In the genomic region with DNA sequence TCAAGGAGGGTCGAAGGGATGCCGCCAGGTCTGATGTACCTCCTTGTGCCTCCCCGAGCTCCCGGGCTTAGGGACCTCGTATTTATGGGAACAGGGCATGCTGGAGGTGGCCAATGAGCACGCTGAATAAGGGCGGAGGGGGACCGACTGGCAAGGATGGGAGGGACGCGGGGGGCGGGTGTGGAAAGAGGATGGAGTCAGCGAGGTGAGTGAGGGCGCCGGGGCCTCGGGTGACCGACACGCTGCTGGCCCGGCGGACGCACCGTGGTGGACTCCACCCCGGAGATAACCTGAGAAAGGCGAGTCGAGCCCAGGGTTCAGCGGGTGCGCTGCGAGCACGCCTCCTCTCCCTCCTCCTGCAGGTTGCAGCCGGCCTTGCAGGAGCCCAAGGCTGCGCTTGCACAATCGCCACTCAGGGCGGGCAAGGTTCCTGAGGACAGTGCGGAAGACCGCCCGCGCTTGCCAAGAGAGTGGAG, we compare ENCODE assay signal across 8 mouse cellular contexts. TPM values are rescaled to one million over a fixed set of nuclear protein-coding genes. Genes with fewer than 3 reads are reported as not detected.
DNase-seq lines count a peak whose midpoint lies in the region; ATAC-seq and TF ChIP-seq lines count a peak whose summit lies in the region.

A gene (minus strand): TSS at position 55 of the 476 bp plus-strand sequence.

- peak within 1 kb of the TSS; percentile 26 for H3K4me3 ChIP-seq in ES-Bruce4 (ENCODE audit: low read depth, low read length)
- H3K4me3 ChIP-seq in heart, embryonic 12.5 days = peak within 1 kb of the TSS; percentile 24
- peak within 1 kb of the TSS; percentile 34 for H3K4me3 ChIP-seq in kidney, embryonic 15.5 days (replicated peaks)
- H3K4me3 ChIP-seq in lung, postnatal 0 days (ENCODE audit: low read depth, low read length) = no peak within 1 kb of the TSS; the same call in 1 of the 2 replicates

- H3K9me3 ChIP-seq in ES-Bruce4 (replicated peaks; ENCODE audit: control insufficient read depth, insufficient read depth, low read length, poor library complexity, severe bottlenecking) = no peaks in the 10 kb centered on the region
- H3K9me3 ChIP-seq in heart, embryonic 12.5 days (replicated peaks) = no peaks in the 10 kb centered on the region
- no peaks in the 10 kb centered on the region for H3K9me3 ChIP-seq in kidney, embryonic 15.5 days (replicated peaks)
- H3K9me3 ChIP-seq in lung, postnatal 0 days (ENCODE audit: low read length) = no peaks in the 10 kb centered on the region

- 0 out of 2 replicates have a peak within 1 kb of the TSS, but pooled peaks have one; percentile 15 for H3K9ac ChIP-seq in ES-Bruce4 (ENCODE audit: low read depth, poor library complexity, severe bottlenecking)
- H3K9ac ChIP-seq in heart, embryonic 12.5 days = no peak within 1 kb of the TSS
- H3K9ac ChIP-seq in kidney, embryonic 15.5 days = no peak within 1 kb of the TSS
- H3K9ac ChIP-seq in lung, postnatal 0 days (replicated peaks; ENCODE audit: low read depth) = no peak within 1 kb of the TSS

- no peak for ATAC-seq in heart, embryonic 12.5 days (ENCODE audit: insufficient number of reproducible peaks, low FRiP score)
- ATAC-seq in kidney, embryonic 15.5 days (replicated peaks; ENCODE audit: low FRiP score) = peak; percentile 83
- peak; percentile 90 for ATAC-seq in lung, postnatal 0 days

- H3K27ac ChIP-seq in ES-Bruce4 (ENCODE audit: insufficient read depth, low read length) = no peak within 1 kb of the TSS
- no peak within 1 kb of the TSS for H3K27ac ChIP-seq in heart, embryonic 12.5 days (ENCODE audit: poor library complexity, severe bottlenecking)
- no peak within 1 kb of the TSS for H3K27ac ChIP-seq in kidney, embryonic 15.5 days
- no peak within 1 kb of the TSS for H3K27ac ChIP-seq in lung, postnatal 0 days (ENCODE audit: low read length)

- WGBS in heart, embryonic 12.5 days = 1% methylated on average over 36 of the region's 36 CpGs
- under 1% methylated on average over 36 of the region's 36 CpGs for WGBS in kidney, embryonic 15.5 days
- WGBS in lung, postnatal 0 days = 2% methylated on average over 31 of the region's 36 CpGs

- no peak for TF ChIP-seq CTCF in ES-Bruce4 (IDR thresholded peaks at IDR 0.05; ENCODE audit: low read depth, low read length)
- peak; percentile 65 for TF ChIP-seq CTCF in lung, postnatal 0 days (IDR thresholded peaks at IDR 0.05)

- TF ChIP-seq POLR2A in ES-Bruce4 (IDR thresholded peaks at IDR 0.05; ENCODE audit: insufficient read depth, low read length) = no peak

- DNase-seq in embryo, embryonic 11 days = peak; percentile 82
- DNase-seq in lung, postnatal 0 days (ENCODE audit: low spot score) = peak; percentile 74
- DNase-seq in skeletal muscle tissue, adult 2 months (ENCODE audit: low read depth, low spot score) = peak; percentile 48
- no peak for DNase-seq in layer of hippocampus, adult 9-11 months
- DNase-seq in cerebellum, adult 18-20 months = no peak

- H3K27me3 ChIP-seq in ES-Bruce4 (ENCODE audit: control insufficient read depth, insufficient read depth, low read length, poor library complexity, severe bottlenecking) = peaks cover 19% of the 10 kb centered on the region
- H3K27me3 ChIP-seq in heart, embryonic 12.5 days (replicated peaks) = peaks cover 95% of the 10 kb centered on the region
- peaks cover 85% of the 10 kb centered on the region for H3K27me3 ChIP-seq in kidney, embryonic 15.5 days
- H3K27me3 ChIP-seq in lung, postnatal 0 days (replicated peaks; ENCODE audit: insufficient read depth, low read length) = peaks cover 47% of the 10 kb centered on the region

- H3K4me2 ChIP-seq in heart, embryonic 12.5 days = peak within 1 kb of the TSS; percentile 56
- peak within 1 kb of the TSS; percentile 58 for H3K4me2 ChIP-seq in kidney, embryonic 15.5 days
- H3K4me2 ChIP-seq in lung, postnatal 0 days (replicated peaks; ENCODE audit: low read depth, low read length) = no peak within 1 kb of the TSS

- no peaks in the 10 kb centered on the region for H3K4me1 ChIP-seq in ES-Bruce4 (ENCODE audit: control insufficient read depth, insufficient read depth, low read length)
- H3K4me1 ChIP-seq in heart, embryonic 12.5 days (replicated peaks) = peaks cover 6% of the 10 kb centered on the region; the same call in 1 of the 2 replicates
- H3K4me1 ChIP-seq in kidney, embryonic 15.5 days = peaks cover 27% of the 10 kb centered on the region
- peaks cover 5% of the 10 kb centered on the region; the same call in 1 of the 2 replicates for H3K4me1 ChIP-seq in lung, postnatal 0 days (ENCODE audit: insufficient read depth, low read depth, low read length)

- no peak for TF ChIP-seq EP300 in ES-Bruce4 (IDR thresholded peaks at IDR 0.05; ENCODE audit: insufficient read depth, low read depth, low read length)
- no peak for TF ChIP-seq EP300 in lung, postnatal 0 days (IDR thresholded peaks at IDR 0.05)

- H3K36me3 ChIP-seq in ES-Bruce4 (ENCODE audit: control insufficient read depth, insufficient read depth, low read length, poor library complexity, severe bottlenecking) = no peaks in the 10 kb centered on the region
- no peaks in the 10 kb centered on the region for H3K36me3 ChIP-seq in heart, embryonic 12.5 days
- H3K36me3 ChIP-seq in kidney, embryonic 15.5 days = no peaks in the 10 kb centered on the region
- no peaks in the 10 kb centered on the region for H3K36me3 ChIP-seq in lung, postnatal 0 days (ENCODE audit: insufficient read depth, low read length)

RNA-seq across cellular contexts. Expression of the gene that starts here (rescaled TPM):
- polyA plus RNA-seq in ES-Bruce4 (2011; ENCODE audit: insufficient read depth, insufficient read length, low read depth, missing spikeins) = not detected in 2 replicates
- polyA plus RNA-seq in heart, embryonic 12.5 days (2016; fragmentation: Nextera tagmentation; extraction: Ambion mirVana) = not detected in 2 replicates
- polyA plus RNA-seq in kidney, embryonic 15.5 days (2015; fragmentation: Nextera tagmentation; extraction: Ambion mirVana) = 1.7 and 1.8 TPM in 2 replicates
- polyA plus RNA-seq in lung, postnatal 0 days (2015; fragmentation: Nextera tagmentation; extraction: Ambion mirVana) = not detected in 2 replicates

Comparison
In these comparisons a context has a peak if more than half of its experiments do, and no peak if none do; other contexts are left out.
1. Peak in DNase-seq and ATAC-seq in lung, postnatal 0 days; RNA of the gene not detected or under 1 TPM.
2. DNase-seq: peak in embryo, embryonic 11 days (single experiment) and skeletal muscle tissue, adult 2 months (single experiment); none in layer of hippocampus, adult 9-11 months (single experiment) and cerebellum, adult 18-20 months (0 of 2).